Mouse (Mus musculus): ENCODE data around the gene Gm11549. TPM values are rescaled to one million over a fixed set of nuclear protein-coding genes. Genes with fewer than 3 reads are reported as not detected.

The Gm11549 gene
- polyA plus RNA-seq, 1 experiment from 2014 or later: 0.67 TPM

DNA sequence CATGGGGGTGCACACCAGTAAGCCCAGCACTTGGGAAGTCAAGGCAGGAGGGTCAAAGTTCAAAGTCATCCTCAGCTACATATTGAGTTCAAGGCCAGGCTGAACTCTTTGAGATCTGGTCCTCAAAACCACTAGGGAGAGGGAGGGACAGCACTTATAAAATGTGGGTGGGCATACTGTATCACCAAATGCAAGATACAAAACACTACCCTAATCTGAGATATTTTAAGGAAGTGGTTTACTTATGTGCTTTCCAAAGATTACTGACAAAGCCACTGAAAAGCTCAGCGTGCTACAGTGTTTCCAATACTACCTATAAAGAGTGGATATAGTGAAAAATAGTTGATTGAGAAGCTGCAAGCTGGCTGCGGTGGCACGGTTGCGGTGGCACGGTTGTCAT lies 48.4 kb downstream of the Gm11549 start:
- H3K27ac ChIP-seq (replicated peaks): no peak overlapping the region
- peaks cover 25% of the 10 kb centered on the region for H3K4me1 ChIP-seq
- no peaks in the 10 kb centered on the region for H3K9me3 ChIP-seq (replicated peaks)
- WGBS: 94% methylated on average over 5 of the region's 5 CpGs
- no peaks in the 10 kb centered on the region for H3K36me3 ChIP-seq
- H3K27me3 ChIP-seq (ENCODE audit: low read depth, poor library complexity, severe bottlenecking): peaks cover 27% of the 10 kb centered on the region
- DNase-seq (ENCODE audit: low spot score): no peak
- no peak overlapping the region for H3K4me3 ChIP-seq

DNA sequence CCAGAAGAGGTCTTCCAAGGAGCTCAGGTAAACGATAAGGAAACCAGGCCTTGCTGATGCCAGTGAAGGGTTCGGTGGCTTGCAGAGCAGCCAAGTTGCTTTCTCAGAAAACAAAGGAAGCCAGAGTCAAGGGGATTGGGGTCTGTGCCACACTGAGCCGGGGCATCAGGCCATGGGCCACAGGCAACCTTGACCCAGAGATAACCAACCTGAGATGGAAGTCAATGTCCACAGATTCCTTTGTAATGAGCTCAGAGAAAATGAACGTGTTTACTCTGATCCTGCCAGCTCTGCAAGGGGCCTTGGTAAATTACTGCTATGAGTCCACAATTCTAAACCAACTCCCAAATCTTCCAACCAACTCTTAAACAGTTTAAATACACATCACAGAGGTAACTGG lies 49.8 kb downstream of the Gm11549 start:
- peaks cover 15% of the 10 kb centered on the region for H3K27me3 ChIP-seq (ENCODE audit: low read depth, poor library complexity, severe bottlenecking)
- no peak overlapping the region for H3K27ac ChIP-seq (replicated peaks)
- no peak overlapping the region for H3K4me3 ChIP-seq
- WGBS: 79% methylated on average over 4 of the region's 4 CpGs
- H3K4me1 ChIP-seq: peaks cover 25% of the 10 kb centered on the region
- no peak for DNase-seq (ENCODE audit: low spot score)
- no peaks in the 10 kb centered on the region for H3K9me3 ChIP-seq (replicated peaks)
- H3K36me3 ChIP-seq: no peaks in the 10 kb centered on the region

DNA sequence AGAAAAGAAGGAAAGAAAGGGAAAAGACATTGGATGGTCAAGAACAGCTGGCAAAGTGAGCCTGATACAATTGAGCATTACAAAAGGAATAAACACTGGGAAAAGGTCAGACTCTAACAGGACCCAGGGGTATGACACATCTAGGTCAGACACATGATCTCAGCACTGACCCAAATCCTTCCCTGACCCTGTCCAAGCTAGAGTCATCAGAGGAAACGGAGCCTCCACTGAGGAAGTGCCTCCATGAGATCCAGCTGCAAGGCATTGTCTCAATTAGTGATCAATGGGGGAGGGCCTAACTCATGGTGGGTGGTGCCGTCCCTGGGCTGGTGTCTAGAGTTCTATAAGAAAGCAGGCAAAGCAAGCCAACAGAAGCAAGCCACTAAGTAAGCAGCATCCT lies 52.7 kb downstream of the Gm11549 start:
- no peak for DNase-seq (ENCODE audit: low spot score)
- Histone ChIP-seq H3K4me3 (no peak overlapping the region), H3K27ac (replicated peaks) (no peak overlapping the region), H3K4me1 (no peaks in the 10 kb centered on the region), H3K9me3 (replicated peaks) (no peaks in the 10 kb centered on the region), H3K27me3 (ENCODE audit: low read depth, poor library complexity, severe bottlenecking) (peaks cover 1% of the 10 kb centered on the region; the same call in 1 of the 2 replicates), H3K36me3 (no peaks in the 10 kb centered on the region)
- 61% methylated on average over 2 of the region's 2 CpGs for WGBS

DNA sequence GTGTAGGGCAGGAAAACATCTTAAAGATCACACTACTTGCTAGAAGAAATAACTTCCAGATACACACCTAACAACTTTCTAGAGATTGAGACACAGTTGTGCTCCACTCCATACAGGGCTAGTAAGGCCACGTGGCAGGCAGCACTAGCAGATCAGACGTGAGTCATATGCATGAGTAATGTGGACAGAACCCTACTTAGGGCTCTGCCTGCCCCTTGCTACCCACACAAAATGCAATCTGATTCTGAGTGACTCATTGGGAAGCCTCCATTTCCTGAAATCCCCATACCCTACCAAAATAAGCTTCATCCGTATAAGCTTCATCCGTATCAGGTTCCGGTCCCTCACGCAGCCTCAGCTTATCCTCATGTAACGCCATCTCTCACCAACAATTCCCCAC lies 54.0 kb downstream of the Gm11549 start:
- Histone ChIP-seq H3K4me3 (no peak overlapping the region), H3K27ac (replicated peaks) (no peak overlapping the region), H3K27me3 (ENCODE audit: low read depth, poor library complexity, severe bottlenecking) (no peaks in the 10 kb centered on the region), H3K36me3 (no peaks in the 10 kb centered on the region), H3K9me3 (replicated peaks) (no peaks in the 10 kb centered on the region), H3K4me1 (no peaks in the 10 kb centered on the region)
- no peak for DNase-seq (ENCODE audit: low spot score)
- 94% methylated on average over 7 of the region's 7 CpGs for WGBS

DNA sequence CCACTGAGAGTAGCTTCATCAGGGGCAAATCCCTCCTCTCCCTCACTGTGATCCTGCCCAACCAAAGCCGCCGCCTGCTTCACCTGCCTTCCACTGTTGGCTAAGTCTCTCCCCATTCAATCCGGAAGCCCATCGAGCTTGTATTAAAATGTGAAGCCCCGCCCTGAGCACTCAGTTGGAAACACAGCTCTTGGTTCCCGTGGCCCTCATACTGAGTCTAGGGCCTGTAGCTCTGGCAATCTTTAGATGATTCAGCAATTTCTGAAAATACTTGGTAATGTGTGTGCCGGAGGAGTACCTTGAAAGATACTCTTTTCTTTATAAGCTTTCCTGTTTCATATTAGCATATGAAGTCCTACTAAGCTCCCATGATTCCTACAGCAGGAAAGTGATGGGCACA lies 56.1 kb downstream of the Gm11549 start:
- 51% methylated on average over 7 of the region's 7 CpGs for whole genome bisulfite sequencing
- H3K4me3 ChIP-seq: no peak overlapping the region
- no peaks in the 10 kb centered on the region for H3K36me3 ChIP-seq
- no peak for DNase-seq (ENCODE audit: low spot score)
- no peak overlapping the region for H3K27ac ChIP-seq (replicated peaks)
- no peaks in the 10 kb centered on the region for H3K4me1 ChIP-seq
- H3K9me3 ChIP-seq (replicated peaks): no peaks in the 10 kb centered on the region
- no peaks in the 10 kb centered on the region for H3K27me3 ChIP-seq (ENCODE audit: low read depth, poor library complexity, severe bottlenecking)

Small RNAs within 50 kb of the gene (microRNA-seq; reads per million reads assigned to microRNA genes)
- gene Mir7009: not detected

Other genes with a start within 250 kb of the Gm11549 start
- gene Anxa5, start 45.9 kb downstream of the Gm11549 start, polyA plus RNA-seq (2016; fragmentation: Nextera tagmentation; extraction: Ambion mirVana): 106 and 116 TPM in 2 replicates
- 0.25 and 0.73 TPM in 2 replicates for gene 1810062G17Rik, start 45.9 kb downstream of the Gm11549 start, polyA plus RNA-seq (2016; fragmentation: Nextera tagmentation; extraction: Ambion mirVana)
- 108 and 113 TPM in 2 replicates for gene Exosc9, start 30.8 kb upstream of the Gm11549 start, polyA plus RNA-seq (2016; fragmentation: Nextera tagmentation; extraction: Ambion mirVana)
- 255 and 262 TPM in 2 replicates for gene Ccna2, start 50.3 kb upstream of the Gm11549 start, polyA plus RNA-seq (2016; fragmentation: Nextera tagmentation; extraction: Ambion mirVana)
- gene Bbs7, start 91.7 kb upstream of the Gm11549 start, polyA plus RNA-seq (2016; fragmentation: Nextera tagmentation; extraction: Ambion mirVana): 20.6 and 22.1 TPM in 2 replicates
- 4.2 and 4.9 TPM in 2 replicates for gene Trpc3, start 168.4 kb upstream of the Gm11549 start, polyA plus RNA-seq (2016; fragmentation: Nextera tagmentation; extraction: Ambion mirVana)

Data from midbrain, embryonic 10.5 days (tissue).